Mouse (Mus musculus) embryonic fibroblast, embryonic 13.5 days (primary cell): ENCODE data around the gene Gm10320. TPM values are rescaled to one million over a fixed set of nuclear protein-coding genes. Genes with fewer than 3 reads are reported as not detected.

Source experiments
- H3K27ac ChIP-seq: 2 replicates; pipeline ENCODE4 v1.5.1; 2012; ENCODE audit warnings: low read length, control low read depth, inconsistent platforms; ENCODE audit not compliant: insufficient read depth
- H3K4me1 ChIP-seq: 2 replicates; pipeline ENCODE4 v1.6.1; 2011; ENCODE audit warnings: low read length; ENCODE audit not compliant: control insufficient read depth, insufficient read depth
- H3K4me3 ChIP-seq: 2 replicates; pipeline ENCODE4 v1.5.1; 2011; ENCODE audit warnings: mild to moderate bottlenecking, control low read depth, low read length; ENCODE audit not compliant: insufficient read depth
- CTCF ChIP-seq: IDR thresholded peaks from 2 replicates; pipeline ENCODE4 v1.5.1; 2011; ENCODE audit warnings: mild to moderate bottlenecking, control low read depth, low read length, moderate library complexity, borderline replicate concordance; ENCODE audit not compliant: insufficient read depth
- POLR2A ChIP-seq: IDR thresholded peaks from 2 replicates; pipeline ENCODE4 v1.6.1; 2011; ENCODE audit warnings: low read depth, mild to moderate bottlenecking, control low read depth, low read length, moderate library complexity
- polyA plus RNA-seq: library from polyadenylated mRNA; stranded (reverse); fragments of >200 nt; gene quantifications from 2 replicates; pipeline ENCODE4 v1.2.4, GENCODE M21; 2011; ENCODE audit warnings: low read depth; ENCODE audit not compliant: missing spikeins, insufficient read length

The Gm10320 gene
- polyA plus RNA-seq, 1 experiment, result not detected

DNA sequence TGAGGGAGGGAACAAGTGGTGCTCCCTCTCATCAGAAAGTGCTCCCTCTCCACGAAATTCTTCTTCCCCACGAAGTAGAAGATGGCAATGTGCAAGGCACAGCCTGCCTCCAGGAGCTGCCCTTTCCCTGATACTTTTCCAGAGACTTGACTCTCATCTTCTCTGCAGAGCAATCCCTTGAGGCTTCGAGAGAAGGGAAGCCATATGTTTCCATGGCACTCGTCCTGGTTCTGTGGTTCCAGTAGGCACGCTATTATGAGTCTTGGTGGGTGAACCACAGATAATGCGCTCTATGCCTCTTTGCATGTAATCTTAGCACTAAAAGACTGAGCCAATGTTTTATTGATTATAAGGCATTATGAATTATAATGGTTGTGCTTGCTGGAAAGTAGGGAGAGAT is 44.1 kb downstream of the Gm10320 start:
- Histone ChIP-seq H3K4me1 (no peaks in the 10 kb centered on the region), H3K27ac (no peak overlapping the region), H3K4me3 (no peak overlapping the region)
- TF ChIP-seq POLR2A (no peak), CTCF (no peak)

DNA sequence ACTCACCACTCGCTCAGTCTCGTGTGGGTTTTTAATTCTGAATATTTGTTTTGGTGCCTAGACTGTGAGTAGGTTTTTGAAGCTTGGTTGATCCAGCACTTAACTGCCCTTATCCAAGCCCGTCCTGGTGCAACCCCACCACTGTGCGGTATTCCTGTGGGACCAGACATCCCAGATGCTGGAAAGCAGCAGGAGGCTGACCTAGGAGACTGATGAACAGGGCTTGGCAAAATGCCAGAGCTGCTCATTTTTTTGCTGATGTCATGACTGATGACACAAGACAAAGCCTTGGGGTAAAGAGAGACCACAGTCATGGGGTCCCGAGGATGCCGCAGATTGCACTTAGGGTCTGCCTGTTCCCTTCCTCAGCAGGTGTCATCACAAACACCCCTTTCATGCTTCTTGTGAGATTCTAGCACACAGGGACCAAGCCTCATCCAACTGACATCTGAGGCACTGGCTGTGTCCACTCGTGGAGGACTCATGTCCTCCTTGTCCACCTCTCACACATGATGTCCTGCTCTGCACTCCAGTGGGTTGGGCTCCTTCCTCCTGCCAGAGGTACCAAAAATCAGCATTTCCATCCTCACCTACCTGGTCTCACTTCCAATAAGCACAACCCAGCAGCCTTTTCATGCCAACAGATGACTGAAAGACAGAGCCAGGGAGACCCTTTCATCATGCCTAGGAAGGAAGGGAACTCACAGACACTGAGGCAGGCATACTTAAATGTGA is 46.2 kb downstream of the Gm10320 start:
- no peak overlapping the region for H3K4me3 ChIP-seq
- H3K4me1 ChIP-seq, result no peaks in the 10 kb centered on the region
- TF ChIP-seq POLR2A (no peak), CTCF (no peak)
- H3K27ac ChIP-seq, result no peak overlapping the region

DNA sequence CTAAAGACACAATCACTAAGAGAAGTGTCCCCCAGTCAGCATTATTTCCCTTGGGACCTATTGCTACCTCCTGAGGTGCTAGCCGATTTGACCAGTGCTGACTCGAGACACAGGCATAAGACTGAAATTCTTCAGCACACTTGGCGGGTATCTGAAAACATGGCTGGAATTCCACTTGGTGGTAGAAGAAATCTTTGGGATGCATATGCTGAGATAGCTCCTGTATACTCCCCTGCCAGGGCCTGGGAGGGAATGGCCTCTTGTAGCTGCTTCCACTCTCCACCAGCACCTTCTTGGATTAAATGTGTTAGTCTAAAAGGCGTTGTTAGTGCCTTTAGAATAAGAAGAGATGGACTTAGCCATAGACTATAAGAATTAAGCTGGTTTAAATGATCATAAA is 50.8 kb downstream of the Gm10320 start:
- H3K4me1 ChIP-seq, result no peaks in the 10 kb centered on the region
- H3K4me3 ChIP-seq, result no peak overlapping the region
- H3K27ac ChIP-seq, result no peak overlapping the region
- no peak for TF ChIP-seq CTCF
- TF ChIP-seq POLR2A, result no peak

DNA sequence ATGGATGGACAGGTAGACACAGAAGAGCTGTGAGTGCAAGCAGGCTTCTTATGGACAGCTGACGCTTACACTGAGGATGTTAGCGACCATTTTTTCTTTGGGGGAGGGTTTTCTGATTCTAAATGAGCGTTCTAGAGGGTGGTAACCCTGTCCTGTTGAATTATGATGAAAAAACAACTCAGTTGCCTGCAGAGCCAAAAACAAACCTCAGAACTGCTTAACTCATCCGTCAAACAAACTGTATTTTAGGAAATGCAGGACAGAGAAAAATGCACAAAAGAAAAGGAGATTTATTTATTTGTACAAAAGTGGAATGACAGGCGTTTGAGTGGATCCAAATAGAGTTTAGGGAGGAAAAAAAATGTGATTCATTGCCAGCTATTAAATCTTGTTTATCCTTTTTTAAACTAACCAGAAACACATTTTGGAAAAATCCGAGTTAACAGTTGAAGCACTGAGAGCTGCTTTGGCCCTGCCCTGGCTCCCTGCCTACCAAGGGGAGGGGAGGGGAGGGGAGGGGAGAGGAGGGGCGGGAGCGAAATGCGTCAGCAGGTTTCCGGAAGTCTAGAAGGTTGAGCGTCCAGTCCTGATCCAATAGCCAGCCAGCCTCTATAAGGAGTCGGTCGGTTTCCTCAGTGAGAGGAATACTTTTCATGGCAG is 51.4 kb downstream of the Gm10320 start:
- TF ChIP-seq POLR2A (no peak), CTCF (no peak)
- H3K4me1 ChIP-seq, result no peaks in the 10 kb centered on the region
- H3K4me3 ChIP-seq, result no peak overlapping the region
- H3K27ac ChIP-seq, result no peak overlapping the region

Other genes starting within 250 kb of the Gm10320 start
- 16.7 and 18.8 TPM in 2 replicates for gene Utp15, start 229.0 kb downstream of the Gm10320 start, polyA plus RNA-seq
- gene Ankra2, start 228.9 kb downstream of the Gm10320 start, polyA plus RNA-seq, result 22.7 and 29.5 TPM in 2 replicates
- not detected in 2 replicates for gene Gm21976, start 212.1 kb downstream of the Gm10320 start, polyA plus RNA-seq
- 715 and 807 TPM in 2 replicates for gene Btf3, start 175.0 kb downstream of the Gm10320 start, polyA plus RNA-seq
- gene Foxd1, start 137.8 kb downstream of the Gm10320 start, polyA plus RNA-seq, result 5.9 and 6.3 TPM in 2 replicates
- not detected in 2 replicates for gene Tmem174, start 145.4 kb upstream of the Gm10320 start, polyA plus RNA-seq
- 0.43 and 0.90 TPM in 2 replicates for gene Tmem171, start 202.8 kb upstream of the Gm10320 start, polyA plus RNA-seq